Mouse (Mus musculus): ENCODE data around the gene Rgs6. TPM values are rescaled to one million over a fixed set of nuclear protein-coding genes. Genes with fewer than 3 reads are reported as not detected.

Gene Rgs6
- total and polyA plus RNA-seq, 2 experiments = 0.09 TPM; not detected in 1

- Histone ChIP-seq H3K4me3 (ENCODE audit: insufficient read depth, low read depth, low read length) (no peak overlapping the region), H3K9ac (ENCODE audit: low read depth, low read length) (no peak overlapping the region), H3K27me3 (ENCODE audit: control insufficient read depth, insufficient read depth, low read length) (no peaks in the 10 kb centered on the region), H3K27ac (replicated peaks; ENCODE audit: insufficient read depth, low read depth, low read length) (no peak overlapping the region), H3K36me3 (ENCODE audit: control insufficient read depth, insufficient read depth, low read length) (no peaks in the 10 kb centered on the region), H3K4me1 (ENCODE audit: control insufficient read depth, insufficient read depth, low read length) (no peaks in the 10 kb centered on the region), H3K79me2 (ENCODE audit: control insufficient read depth, insufficient read depth, low read length) (no peaks in the 10 kb centered on the region)
- 78% methylated on average over 1 of the region's 1 CpGs for WGBS
- TF ChIP-seq CTCF (IDR thresholded peaks at IDR 0.05; ENCODE audit: low read depth, low read length) (no peak), POLR2A (IDR thresholded peaks at IDR 0.05; ENCODE audit: extremely low read depth, insufficient read depth, low read length) (no peak)
- DNase-seq (ENCODE audit: extremely low read depth, low read depth, low spot score) = no peak
These were observed 383.1 kb downstream of the Rgs6 start for GRCm38 (mm10) chr12:82971176-82971575.

- H3K27me3 ChIP-seq (ENCODE audit: control insufficient read depth, insufficient read depth, low read length) = no peaks in the 10 kb centered on the region
- no peak overlapping the region for H3K27ac ChIP-seq (replicated peaks; ENCODE audit: insufficient read depth, low read depth, low read length)
- TF ChIP-seq CTCF (IDR thresholded peaks at IDR 0.05; ENCODE audit: low read depth, low read length) = no peak
- no peak for TF ChIP-seq POLR2A (IDR thresholded peaks at IDR 0.05; ENCODE audit: extremely low read depth, insufficient read depth, low read length)
These were observed 384.6 kb downstream of the Rgs6 start for GRCm38 (mm10) chr12:82972661-82973060.

GRCm38 (mm10) chr12:82973771-82974170, 385.7 kb downstream of the Rgs6 start:
- DNase-seq (ENCODE audit: extremely low read depth, low read depth, low spot score) = no peak
- no peaks in the 10 kb centered on the region for H3K36me3 ChIP-seq (ENCODE audit: control insufficient read depth, insufficient read depth, low read length)
- H3K79me2 ChIP-seq (ENCODE audit: control insufficient read depth, insufficient read depth, low read length) = no peaks in the 10 kb centered on the region
- no peak overlapping the region for H3K9ac ChIP-seq (ENCODE audit: low read depth, low read length)
- WGBS = 86% methylated on average over 3 of the region's 3 CpGs
- no peaks in the 10 kb centered on the region for H3K4me1 ChIP-seq (ENCODE audit: control insufficient read depth, insufficient read depth, low read length)
- no peak overlapping the region for H3K4me3 ChIP-seq (ENCODE audit: insufficient read depth, low read depth, low read length)
- H3K27ac ChIP-seq (replicated peaks; ENCODE audit: insufficient read depth, low read depth, low read length) = no peak overlapping the region
- no peaks in the 10 kb centered on the region for H3K27me3 ChIP-seq (ENCODE audit: control insufficient read depth, insufficient read depth, low read length)
- no peak for TF ChIP-seq POLR2A (IDR thresholded peaks at IDR 0.05; ENCODE audit: extremely low read depth, insufficient read depth, low read length)
- TF ChIP-seq CTCF (IDR thresholded peaks at IDR 0.05; ENCODE audit: low read depth, low read length) = no peak

More at GRCm38 (mm10) chr12:82972661-82973060, 384.6 kb downstream of the Rgs6 start:
- Histone ChIP-seq H3K79me2 (ENCODE audit: control insufficient read depth, insufficient read depth, low read length) (no peaks in the 10 kb centered on the region), H3K4me3 (ENCODE audit: insufficient read depth, low read depth, low read length) (no peak overlapping the region), H3K36me3 (ENCODE audit: control insufficient read depth, insufficient read depth, low read length) (no peaks in the 10 kb centered on the region), H3K9ac (ENCODE audit: low read depth, low read length) (no peak overlapping the region), H3K4me1 (ENCODE audit: control insufficient read depth, insufficient read depth, low read length) (no peaks in the 10 kb centered on the region)
- DNase-seq (ENCODE audit: extremely low read depth, low read depth, low spot score) = no peak

GRCm38 (mm10) chr12:82978275-82978674, 390.2 kb downstream of the Rgs6 start:
- H3K27ac ChIP-seq (replicated peaks; ENCODE audit: insufficient read depth, low read depth, low read length) = no peak overlapping the region
- WGBS = 80% methylated on average over 3 of the region's 3 CpGs
- no peak overlapping the region for H3K9ac ChIP-seq (ENCODE audit: low read depth, low read length)
- no peaks in the 10 kb centered on the region for H3K36me3 ChIP-seq (ENCODE audit: control insufficient read depth, insufficient read depth, low read length)
- H3K4me1 ChIP-seq (ENCODE audit: control insufficient read depth, insufficient read depth, low read length) = no peaks in the 10 kb centered on the region
- no peak for DNase-seq (ENCODE audit: extremely low read depth, low read depth, low spot score)
- TF ChIP-seq POLR2A (IDR thresholded peaks at IDR 0.05; ENCODE audit: extremely low read depth, insufficient read depth, low read length) (no peak), CTCF (IDR thresholded peaks at IDR 0.05; ENCODE audit: low read depth, low read length) (no peak)
- H3K4me3 ChIP-seq (ENCODE audit: insufficient read depth, low read depth, low read length) = no peak overlapping the region
- H3K27me3 ChIP-seq (ENCODE audit: control insufficient read depth, insufficient read depth, low read length) = no peaks in the 10 kb centered on the region
- no peaks in the 10 kb centered on the region for H3K79me2 ChIP-seq (ENCODE audit: control insufficient read depth, insufficient read depth, low read length)

- Histone ChIP-seq H3K36me3 (ENCODE audit: control insufficient read depth, insufficient read depth, low read length) (no peaks in the 10 kb centered on the region), H3K79me2 (ENCODE audit: control insufficient read depth, insufficient read depth, low read length) (no peaks in the 10 kb centered on the region), H3K4me1 (ENCODE audit: control insufficient read depth, insufficient read depth, low read length) (no peaks in the 10 kb centered on the region), H3K9ac (ENCODE audit: low read depth, low read length) (no peak overlapping the region), H3K4me3 (ENCODE audit: insufficient read depth, low read depth, low read length) (no peak overlapping the region), H3K27ac (replicated peaks; ENCODE audit: insufficient read depth, low read depth, low read length) (no peak overlapping the region), H3K27me3 (ENCODE audit: control insufficient read depth, insufficient read depth, low read length) (no peaks in the 10 kb centered on the region)
- DNase-seq (ENCODE audit: extremely low read depth, low read depth, low spot score) = no peak
- TF ChIP-seq POLR2A (IDR thresholded peaks at IDR 0.05; ENCODE audit: extremely low read depth, insufficient read depth, low read length) (no peak), CTCF (IDR thresholded peaks at IDR 0.05; ENCODE audit: low read depth, low read length) (no peak)
- 98% methylated on average over 4 of the region's 4 CpGs for WGBS
These were observed 394.6 kb downstream of the Rgs6 start for GRCm38 (mm10) chr12:82982716-82983115.

GRCm38 (mm10) chr12:82985300-82985699, 397.2 kb downstream of the Rgs6 start:
- Histone ChIP-seq H3K36me3 (ENCODE audit: control insufficient read depth, insufficient read depth, low read length) (no peaks in the 10 kb centered on the region), H3K9ac (ENCODE audit: low read depth, low read length) (no peak overlapping the region), H3K4me3 (ENCODE audit: insufficient read depth, low read depth, low read length) (no peak overlapping the region), H3K27ac (replicated peaks; ENCODE audit: insufficient read depth, low read depth, low read length) (no peak overlapping the region), H3K79me2 (ENCODE audit: control insufficient read depth, insufficient read depth, low read length) (no peaks in the 10 kb centered on the region), H3K27me3 (ENCODE audit: control insufficient read depth, insufficient read depth, low read length) (no peaks in the 10 kb centered on the region), H3K4me1 (ENCODE audit: control insufficient read depth, insufficient read depth, low read length) (no peaks in the 10 kb centered on the region)
- no peak for DNase-seq (ENCODE audit: extremely low read depth, low read depth, low spot score)
- TF ChIP-seq POLR2A (IDR thresholded peaks at IDR 0.05; ENCODE audit: extremely low read depth, insufficient read depth, low read length) (no peak), CTCF (IDR thresholded peaks at IDR 0.05; ENCODE audit: low read depth, low read length) (no peak)
- WGBS = 95% methylated on average over 8 of the region's 8 CpGs
